Mouse (Mus musculus) G1E (cell line): ENCODE measurements around the gene Scfd2. TPM values are rescaled to one million over a fixed set of nuclear protein-coding genes. Genes with fewer than 3 reads are reported as not detected.

ENCODE experiments used
- ATAC-seq: 2 replicates; pipeline ENCODE4 v1.8.0; 2016; ENCODE audit warnings: mild to moderate bottlenecking; ENCODE audit not compliant: insufficient number of reproducible peaks, poor library complexity, low FRiP score, severe bottlenecking; ENCODE audit errors: extremely low read depth
- DNase-seq: peaks from one replicate; pipeline ENCODE4 v3.0.0; 2012; ENCODE audit warnings: low spot score
- H3K27me3 ChIP-seq: 2 replicates; pipeline ENCODE4 v1.6.1; 2012; ENCODE audit warnings: mild to moderate bottlenecking, low read length, inconsistent platforms; ENCODE audit not compliant: insufficient read depth
- H3K36me3 ChIP-seq: replicated peaks from 2 replicates; pipeline ENCODE3; 2012; ENCODE audit warnings: mild to moderate bottlenecking, inconsistent platforms
- H3K4me1 ChIP-seq: 2 replicates; pipeline ENCODE4 v1.6.1; 2012; ENCODE audit warnings: low read depth, low read length, inconsistent platforms, mixed read lengths; ENCODE audit not compliant: insufficient read depth
- H3K4me3 ChIP-seq: 2 replicates; pipeline ENCODE4 v1.5.1; 2012; ENCODE audit warnings: low read depth, mild to moderate bottlenecking, inconsistent platforms, low read length, moderate library complexity, mixed read lengths
- H3K9me3 ChIP-seq: replicated peaks from 2 replicates; pipeline ENCODE4 v1.6.1; 2012; ENCODE audit warnings: inconsistent platforms
- CTCF ChIP-seq: IDR thresholded peaks from 2 replicates; pipeline ENCODE4 v1.5.1; 2012; ENCODE audit warnings: low read depth, low read length, inconsistent platforms, mixed read lengths
- GATA1 ChIP-seq: IDR thresholded peaks from 2 replicates; pipeline ENCODE4 v1.6.1; 2012; ENCODE audit warnings: borderline replicate concordance, low read length, inconsistent platforms, mixed read lengths
- GATA2 ChIP-seq: IDR thresholded peaks from 2 replicates; pipeline ENCODE4 v1.6.1; 2012; ENCODE audit warnings: low read depth, low read length, inconsistent platforms, borderline replicate concordance
- POLR2AphosphoS5 ChIP-seq: IDR thresholded peaks from 2 replicates; pipeline ENCODE4 v1.6.1; 2012; ENCODE audit warnings: low read depth, low read length, inconsistent platforms; ENCODE audit not compliant: insufficient replicate concordance
- TAL1 ChIP-seq: conservative IDR thresholded peaks from 2 replicates; pipeline ENCODE4 v1.6.1; 2012; ENCODE audit warnings: low read depth, low read length, inconsistent platforms, mixed read lengths
- polyA plus RNA-seq: library from polyadenylated mRNA; stranded (reverse); fragments of >175 nt; gene quantifications from 2 replicates; pipeline ENCODE4 v1.2.3, GENCODE M21; 2012
- total RNA-seq, 2 experiments: library from RNA; stranded (forward) in 1 of 2; stranded (reverse) in 1 of 2; fragments of 200-1000 nt in 1 of 2; fragments of >200 nt in 1 of 2; fragmentation: Nextera tagmentation in 1 of 2; gene quantifications; 2 replicates each; pipeline ENCODE4 v1.2.3; 2014 to 2017

Scfd2 gene
- total and polyA plus RNA-seq, 3 experiments: 5.1 to 12.3 (median 8.9) TPM

DNA sequence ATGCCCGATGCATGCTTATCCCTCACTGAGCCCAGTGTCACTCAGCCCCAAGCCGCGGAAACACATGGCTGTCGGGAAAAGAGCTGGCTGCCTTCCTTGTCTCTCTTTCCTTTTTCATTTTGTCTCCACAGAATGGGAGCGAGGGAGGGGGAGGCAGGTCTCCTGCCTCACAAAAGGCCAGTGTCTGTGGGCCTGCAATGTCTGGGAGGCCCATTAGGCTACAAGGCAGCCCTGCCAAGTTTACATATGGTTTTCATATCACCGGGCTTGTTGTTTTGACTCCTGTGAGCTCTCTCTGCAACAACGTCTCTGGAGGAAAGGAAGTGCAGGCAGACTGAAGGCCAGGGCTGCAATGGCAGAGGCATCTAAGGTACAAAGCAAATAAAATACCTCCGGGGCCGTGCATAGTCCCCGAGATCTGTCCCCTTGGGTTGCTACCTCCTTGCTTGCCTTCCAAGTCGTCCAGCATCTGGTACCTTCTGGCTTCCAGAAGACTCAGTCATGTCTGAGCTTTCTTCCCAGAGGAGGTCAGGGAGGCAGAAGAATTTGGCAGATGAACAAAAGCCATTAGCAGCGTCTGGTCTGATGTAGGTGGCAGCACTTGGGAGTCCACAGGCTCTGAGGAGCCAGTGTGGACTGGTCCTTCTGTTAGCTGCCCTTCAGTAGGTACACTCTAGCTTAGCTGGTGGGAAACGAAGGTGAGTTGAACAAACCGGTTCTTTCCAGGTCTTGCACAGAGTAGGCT, 355.9 kb downstream of the Scfd2 start:
- no peak for ATAC-seq
- no peaks in the 10 kb centered on the region for H3K9me3 ChIP-seq
- no peak overlapping the region for H3K4me3 ChIP-seq
- no peak for TF ChIP-seq TAL1
- no peak for TF ChIP-seq GATA1
- no peak for TF ChIP-seq POLR2AphosphoS5
- TF ChIP-seq GATA2: no peak
- no peak for TF ChIP-seq CTCF
- no peaks in the 10 kb centered on the region for H3K4me1 ChIP-seq
- DNase-seq: no peak
- no peaks in the 10 kb centered on the region for H3K36me3 ChIP-seq
- peaks cover 11% of the 10 kb centered on the region for H3K27me3 ChIP-seq

- H3K4me1 ChIP-seq: no peaks in the 10 kb centered on the region
- H3K27me3 ChIP-seq: peaks cover 21% of the 10 kb centered on the region
- no peak overlapping the region for H3K4me3 ChIP-seq
- ATAC-seq (no peak), DNase-seq (no peak)
- no peaks in the 10 kb centered on the region for H3K36me3 ChIP-seq
- TF ChIP-seq CTCF: no peak
- H3K9me3 ChIP-seq: no peaks in the 10 kb centered on the region
Observed at GRCm38 (mm10) chr5:74173162-74173844, 358.3 kb downstream of the Scfd2 start.

DNA sequence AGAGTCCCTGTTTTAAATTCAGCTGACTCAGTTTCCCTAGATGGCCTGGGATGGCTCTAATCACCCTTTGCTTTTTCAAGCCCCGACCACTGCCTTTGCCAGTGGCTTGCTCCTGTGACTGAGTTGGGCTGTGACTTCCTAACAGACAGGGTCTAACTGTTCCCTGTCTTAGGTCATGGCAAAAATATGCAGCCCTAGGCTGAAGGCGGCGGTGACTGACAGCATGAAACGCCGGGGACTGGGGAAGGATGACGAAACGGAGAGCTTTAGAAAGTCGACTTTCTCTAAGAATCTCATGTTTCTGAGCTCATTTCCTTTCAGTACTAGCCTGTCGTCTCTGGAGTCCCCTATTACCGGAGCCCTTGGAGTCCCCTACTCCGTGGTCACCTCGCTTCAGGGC, 359.4 kb downstream of the Scfd2 start:
- Histone ChIP-seq H3K9me3 (no peaks in the 10 kb centered on the region), H3K4me3 (no peak overlapping the region), H3K36me3 (no peaks in the 10 kb centered on the region), H3K4me1 (no peaks in the 10 kb centered on the region), H3K27me3 (peaks cover 28% of the 10 kb centered on the region)
- DNase-seq (no peak), ATAC-seq (no peak)
- TF ChIP-seq POLR2AphosphoS5 (no peak), TAL1 (no peak), GATA2 (no peak), CTCF (no peak), GATA1 (no peak)

GRCm38 (mm10) chr5:74171768-74172167, 359.8 kb downstream of the Scfd2 start:
- Histone ChIP-seq H3K4me1 (no peaks in the 10 kb centered on the region), H3K27me3 (peaks cover 25% of the 10 kb centered on the region), H3K4me3 (no peak overlapping the region), H3K36me3 (no peaks in the 10 kb centered on the region), H3K9me3 (no peaks in the 10 kb centered on the region)
- TF ChIP-seq GATA1 (no peak), POLR2AphosphoS5 (no peak), GATA2 (no peak), TAL1 (no peak), CTCF (no peak)
- DNase-seq (no peak), ATAC-seq (no peak)

DNA sequence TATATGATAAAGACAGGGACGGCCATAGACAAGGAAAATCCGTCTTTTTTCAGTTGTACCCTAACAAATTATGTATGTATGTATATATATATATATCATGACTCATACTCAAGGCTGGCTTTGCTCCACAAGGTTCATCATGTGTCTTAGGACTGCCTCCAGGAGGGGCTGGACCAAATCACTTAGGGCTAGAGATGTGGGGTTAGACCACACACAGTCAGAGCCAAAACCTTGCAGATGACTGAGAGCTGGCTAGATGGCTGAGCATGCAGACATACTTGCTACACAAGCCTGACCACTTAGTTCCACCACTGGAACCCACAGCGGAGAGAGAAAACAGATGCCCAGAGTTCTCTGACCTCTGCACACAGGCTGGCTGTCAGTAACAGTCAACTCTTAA, 363.5 kb downstream of the Scfd2 start:
- TF ChIP-seq GATA2 (no peak), GATA1 (no peak), TAL1 (no peak), POLR2AphosphoS5 (no peak), CTCF (no peak)
- Histone ChIP-seq H3K4me1 (no peaks in the 10 kb centered on the region), H3K9me3 (no peaks in the 10 kb centered on the region), H3K36me3 (no peaks in the 10 kb centered on the region), H3K4me3 (no peak overlapping the region), H3K27me3 (peaks cover 28% of the 10 kb centered on the region)
- DNase-seq: no peak
- no peak for ATAC-seq

GRCm38 (mm10) chr5:74166642-74167041, 364.9 kb downstream of the Scfd2 start:
- no peak for ATAC-seq

More at GRCm38 (mm10) chr5:74166642-74167041, 364.9 kb downstream of the Scfd2 start:
- no peaks in the 10 kb centered on the region for H3K9me3 ChIP-seq
- DNase-seq: no peak
- peaks cover 27% of the 10 kb centered on the region for H3K27me3 ChIP-seq
- no peaks in the 10 kb centered on the region for H3K4me1 ChIP-seq
- TF ChIP-seq GATA2: no peak
- no peak for TF ChIP-seq POLR2AphosphoS5
- TF ChIP-seq GATA1: no peak
- no peak for TF ChIP-seq CTCF
- no peak for TF ChIP-seq TAL1
- no peak overlapping the region for H3K4me3 ChIP-seq
- no peaks in the 10 kb centered on the region for H3K36me3 ChIP-seq
